Mouse (Mus musculus): ENCODE measurements around the gene Coil. TPM values are rescaled to one million over a fixed set of nuclear protein-coding genes. Genes with fewer than 3 reads are reported as not detected.

The Coil gene
- polyA plus RNA-seq, 1 experiment from 2014 or later, result 34.2 TPM

DNA sequence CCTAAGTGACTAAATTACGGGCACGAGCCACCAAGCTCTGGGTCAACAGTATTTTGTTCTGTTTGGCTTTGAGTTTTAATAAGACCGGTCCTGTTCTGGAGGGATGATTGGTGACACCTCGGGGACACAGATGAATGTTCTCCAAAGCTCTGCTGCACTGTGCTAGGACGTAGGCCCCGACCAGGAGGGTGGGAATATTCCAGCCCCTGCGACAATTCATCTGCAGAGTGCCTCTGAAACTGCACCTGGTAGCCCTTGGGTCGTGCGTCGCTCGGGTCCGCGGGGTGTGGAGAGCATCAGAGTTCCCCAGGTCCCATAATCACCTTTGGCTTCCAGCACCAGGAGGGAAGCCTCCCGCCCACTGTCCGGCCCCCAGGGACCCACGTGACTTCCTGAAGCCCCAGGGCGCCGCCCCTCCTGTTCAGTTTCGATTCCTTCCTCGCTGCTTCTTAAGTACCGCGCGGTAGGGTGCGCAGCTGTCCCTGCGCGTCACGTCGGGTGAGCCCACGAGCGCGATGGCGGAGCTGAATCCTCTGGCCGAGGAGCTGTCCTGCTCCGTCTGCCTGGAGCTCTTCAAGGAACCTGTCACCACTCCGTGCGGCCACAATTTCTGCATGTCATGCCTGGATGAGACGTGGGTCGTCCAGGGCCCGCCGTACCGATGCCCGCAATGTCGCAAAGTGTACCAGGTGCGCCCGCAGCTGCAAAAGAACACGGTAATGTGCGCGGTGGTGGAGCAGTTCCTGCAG, 29.1 kb downstream of the Coil start, which contains the start of gene Trim25:
TSS of gene Trim25 (plus strand) at position 403 of the 749 bp plus-strand sequence.
- Histone ChIP-seq H3K4me1 (peaks cover 7% of the 10 kb centered on the region; the same call in 1 of the 2 replicates), H3K36me3 (replicated peaks) (no peaks in the 10 kb centered on the region), H3K27ac (no peak within 1 kb of the TSS), H3K9me3 (no peaks in the 10 kb centered on the region), H3K4me2 (peak within 1 kb of the TSS; percentile 47), H3K4me3 (peak within 1 kb of the TSS; percentile 35), H3K9ac (no peak within 1 kb of the TSS), H3K27me3 (replicated peaks) (peaks cover 18% of the 10 kb centered on the region)
- no peak for ATAC-seq (replicated peaks)
- WGBS, result 3% methylated on average over 48 of the region's 48 CpGs

DNA sequence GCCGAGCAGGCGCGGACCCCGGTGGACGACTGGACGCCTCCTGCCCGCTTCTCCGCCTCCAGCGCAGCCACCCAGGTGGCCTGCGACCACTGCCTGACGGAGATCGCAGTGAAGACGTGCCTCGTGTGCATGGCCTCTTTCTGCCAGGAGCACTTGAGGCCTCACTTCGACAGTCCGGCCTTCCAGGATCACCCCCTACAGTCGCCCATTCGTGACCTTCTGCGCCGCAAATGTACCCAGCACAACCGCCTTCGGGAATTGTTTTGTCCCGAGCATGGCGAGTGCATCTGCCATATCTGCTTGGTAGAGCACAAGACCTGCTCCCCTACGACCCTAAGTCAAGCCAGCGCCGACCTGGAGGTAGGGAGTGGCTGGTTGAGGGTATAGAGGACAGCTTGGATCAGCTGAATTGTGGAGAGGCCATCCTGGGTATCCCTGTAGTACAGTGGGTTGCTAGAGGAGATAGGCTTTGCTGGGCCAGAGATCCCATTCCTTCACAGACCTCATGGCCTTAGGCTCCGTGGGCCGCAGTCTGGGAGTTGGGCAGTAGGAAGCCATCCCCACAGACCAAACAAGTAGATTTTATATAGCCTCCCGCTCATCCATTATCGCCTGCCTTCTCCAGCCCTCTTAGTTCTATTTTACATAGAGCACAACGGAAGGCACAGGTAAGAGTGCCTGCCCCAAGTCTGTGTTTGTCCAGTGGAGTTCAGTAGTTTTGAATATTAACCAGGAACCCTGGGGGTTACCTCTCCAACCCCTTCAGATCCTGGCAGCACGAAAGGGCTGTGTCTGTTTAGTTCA, 29.9 kb downstream of the Coil start:
- ATAC-seq (replicated peaks), result no peak
- WGBS, result 27% methylated on average over 33 of the region's 33 CpGs

DNA sequence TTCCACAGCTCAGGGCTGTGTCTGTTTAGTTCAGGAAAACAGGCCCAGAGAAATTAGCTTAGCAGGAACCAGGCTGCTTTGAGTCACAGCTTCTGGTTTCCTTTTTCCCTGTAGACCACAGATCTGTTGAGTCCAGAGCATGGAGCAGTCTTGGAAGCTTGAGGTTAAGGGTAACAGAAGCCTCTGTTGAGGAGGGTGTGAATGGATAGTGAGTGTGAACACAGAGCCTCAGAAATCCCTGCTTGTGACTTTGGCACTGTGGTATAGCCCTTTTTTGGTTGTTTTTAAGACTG, 30.4 kb downstream of the Coil start:
- H3K4me3 ChIP-seq, result peak overlapping the region; percentile 35; the same call in 1 of the 2 replicates
- H3K9ac ChIP-seq, result no peak overlapping the region
- no peak overlapping the region for H3K4me2 ChIP-seq
- no peak for ATAC-seq (replicated peaks)
- H3K27ac ChIP-seq, result no peak overlapping the region
- no peaks in the 10 kb centered on the region for H3K9me3 ChIP-seq
- no peaks in the 10 kb centered on the region for H3K36me3 ChIP-seq (replicated peaks)
- peaks cover 18% of the 10 kb centered on the region for H3K27me3 ChIP-seq (replicated peaks)
- peaks cover 7% of the 10 kb centered on the region; the same call in 1 of the 2 replicates for H3K4me1 ChIP-seq

More for the DNA sequence above, 29.9 kb downstream of the Coil start:
- Histone ChIP-seq H3K4me1 (peaks cover 7% of the 10 kb centered on the region; the same call in 1 of the 2 replicates), H3K4me2 (peak overlapping the region; percentile 47), H3K4me3 (peak overlapping the region; percentile 35), H3K36me3 (replicated peaks) (no peaks in the 10 kb centered on the region), H3K9ac (no peak overlapping the region), H3K27ac (no peak overlapping the region), H3K9me3 (no peaks in the 10 kb centered on the region), H3K27me3 (replicated peaks) (peaks cover 18% of the 10 kb centered on the region)

DNA sequence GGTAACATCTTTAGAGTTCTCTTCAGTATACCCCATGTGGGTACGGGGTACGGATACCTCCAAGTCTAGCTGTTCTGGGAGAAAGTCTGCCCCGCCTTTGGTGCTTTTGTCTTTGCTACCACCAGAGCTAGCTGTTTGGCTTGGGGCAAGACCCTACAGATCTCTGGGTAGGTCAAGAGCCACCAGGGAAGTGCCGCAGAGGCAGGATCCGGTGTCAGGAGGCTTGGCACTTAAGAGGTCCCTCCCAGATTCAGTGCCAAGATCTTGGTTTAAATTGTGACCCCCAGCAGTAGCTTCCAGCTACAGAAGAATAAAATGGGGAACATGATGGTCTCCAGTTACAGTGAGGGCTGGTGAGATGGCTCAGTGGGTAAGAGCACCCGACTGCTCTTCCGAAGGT, 31.5 kb downstream of the Coil start:
- WGBS, result 96% methylated on average over 7 of the region's 7 CpGs
- Histone ChIP-seq H3K27ac (no peak overlapping the region), H3K9me3 (no peaks in the 10 kb centered on the region), H3K36me3 (replicated peaks) (no peaks in the 10 kb centered on the region), H3K27me3 (replicated peaks) (peaks cover 18% of the 10 kb centered on the region), H3K4me1 (peaks cover 7% of the 10 kb centered on the region; the same call in 1 of the 2 replicates), H3K9ac (no peak overlapping the region), H3K4me2 (no peak overlapping the region), H3K4me3 (no peak overlapping the region)
- no peak for ATAC-seq (replicated peaks)

DNA sequence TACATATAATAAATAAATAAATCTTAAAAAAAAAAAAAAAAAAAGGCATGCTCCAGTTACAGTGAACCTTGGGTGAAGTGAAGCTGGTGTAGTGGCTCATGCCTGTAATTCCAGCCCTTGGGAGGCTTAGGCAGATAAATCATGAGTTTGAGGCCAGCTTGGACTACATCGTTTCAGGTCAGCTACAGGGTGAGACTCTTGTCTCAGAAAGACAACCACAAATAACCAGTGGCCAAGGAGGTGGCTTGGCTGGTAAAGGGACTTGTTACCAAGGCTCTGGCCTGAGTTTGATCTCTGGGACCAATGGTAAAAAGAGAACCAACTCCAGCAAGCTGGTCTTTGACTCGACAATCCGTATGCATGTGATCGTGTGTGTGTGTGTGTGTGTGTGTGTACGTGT, 32.0 kb downstream of the Coil start:
- ATAC-seq (replicated peaks), result no peak
- Histone ChIP-seq H3K27me3 (replicated peaks) (peaks cover 18% of the 10 kb centered on the region), H3K9me3 (no peaks in the 10 kb centered on the region), H3K4me2 (no peak overlapping the region), H3K36me3 (replicated peaks) (no peaks in the 10 kb centered on the region), H3K4me1 (peaks cover 7% of the 10 kb centered on the region; the same call in 1 of the 2 replicates), H3K27ac (no peak overlapping the region), H3K9ac (no peak overlapping the region), H3K4me3 (no peak overlapping the region)
- WGBS, result 91% methylated on average over 5 of the region's 5 CpGs

DNA sequence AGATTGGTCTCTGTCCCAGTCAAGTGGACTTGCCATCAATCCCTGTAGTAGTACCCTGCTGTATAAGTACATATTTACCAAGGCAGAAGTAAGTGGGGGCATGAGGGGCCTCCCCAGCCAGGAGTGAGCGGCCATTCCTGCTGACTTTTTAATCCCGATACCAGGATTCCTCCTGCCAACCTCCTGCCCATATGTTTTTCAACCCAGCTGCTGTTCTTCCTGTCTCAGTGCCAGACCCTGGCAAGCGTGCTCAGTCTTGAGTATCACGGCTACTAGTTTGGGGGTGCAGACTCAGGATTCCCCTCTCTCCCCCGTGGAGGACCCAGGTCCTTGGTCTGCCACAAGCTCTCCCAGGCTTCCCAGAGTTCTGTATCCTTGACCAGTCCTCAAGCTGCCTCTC, 32.6 kb downstream of the Coil start:
- WGBS, result 72% methylated on average over 5 of the region's 5 CpGs
- Histone ChIP-seq H3K9me3 (no peaks in the 10 kb centered on the region), H3K27me3 (replicated peaks) (peaks cover 18% of the 10 kb centered on the region), H3K4me2 (no peak overlapping the region), H3K4me1 (peaks cover 7% of the 10 kb centered on the region; the same call in 1 of the 2 replicates), H3K27ac (no peak overlapping the region), H3K9ac (no peak overlapping the region), H3K36me3 (replicated peaks) (no peaks in the 10 kb centered on the region), H3K4me3 (no peak overlapping the region)
- ATAC-seq (replicated peaks), result no peak

DNA sequence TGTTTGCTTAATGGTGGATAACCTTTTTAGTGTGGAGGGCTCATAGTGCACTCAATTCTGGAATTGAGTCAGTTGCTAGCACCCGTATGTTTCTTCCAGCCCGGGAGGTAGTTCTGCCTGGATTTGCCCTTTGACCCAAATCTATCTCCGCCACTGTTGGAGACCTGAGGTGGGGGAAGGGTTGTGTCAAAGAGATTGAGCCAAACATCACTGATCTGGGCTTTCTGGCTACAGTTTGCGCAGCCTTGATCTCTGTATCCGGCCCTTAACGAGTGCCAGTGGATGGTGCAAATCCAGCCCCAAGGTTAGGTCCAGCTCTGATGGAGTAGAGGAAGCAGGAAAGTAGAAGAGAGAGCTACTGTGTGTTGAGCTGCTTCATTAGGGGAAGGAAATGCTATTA, 33.0 kb downstream of the Coil start:
- Histone ChIP-seq H3K27me3 (replicated peaks) (peaks cover 18% of the 10 kb centered on the region), H3K9me3 (no peaks in the 10 kb centered on the region), H3K36me3 (replicated peaks) (no peaks in the 10 kb centered on the region), H3K4me2 (no peak overlapping the region), H3K27ac (no peak overlapping the region), H3K4me1 (peaks cover 7% of the 10 kb centered on the region; the same call in 1 of the 2 replicates), H3K4me3 (no peak overlapping the region), H3K9ac (no peak overlapping the region)
- ATAC-seq (replicated peaks), result no peak
- 69% methylated on average over 6 of the region's 6 CpGs for WGBS

DNA sequence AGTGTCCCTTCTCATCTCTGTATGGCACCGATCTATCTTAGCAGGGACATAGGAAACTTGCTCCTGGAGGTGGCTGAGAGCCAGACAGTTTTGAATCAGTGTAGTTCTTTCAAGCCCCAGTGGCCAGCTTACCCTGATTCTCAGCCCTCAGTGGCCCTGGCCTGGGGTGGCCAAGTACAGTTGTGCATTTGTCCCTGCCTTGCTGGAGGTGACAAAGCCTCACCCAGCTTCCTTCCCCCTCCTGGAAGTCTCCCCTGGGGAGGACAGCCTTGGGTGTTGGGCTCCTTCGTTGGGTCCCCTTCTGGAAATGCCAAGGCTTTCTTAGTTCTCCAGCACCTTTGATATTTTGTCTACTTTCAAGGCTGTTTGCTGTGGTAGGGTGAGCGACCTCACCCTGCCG, 33.7 kb downstream of the Coil start:
- no peak overlapping the region for H3K9ac ChIP-seq
- no peak overlapping the region for H3K4me2 ChIP-seq
- H3K27ac ChIP-seq, result no peak overlapping the region
- 86% methylated on average over 4 of the region's 4 CpGs for WGBS
- H3K4me3 ChIP-seq, result no peak overlapping the region
- ATAC-seq (replicated peaks), result no peak
- H3K36me3 ChIP-seq (replicated peaks), result no peaks in the 10 kb centered on the region
- H3K4me1 ChIP-seq, result peaks cover 7% of the 10 kb centered on the region; the same call in 1 of the 2 replicates
- peaks cover 16% of the 10 kb centered on the region for H3K27me3 ChIP-seq (replicated peaks)
- H3K9me3 ChIP-seq, result no peaks in the 10 kb centered on the region

DNA sequence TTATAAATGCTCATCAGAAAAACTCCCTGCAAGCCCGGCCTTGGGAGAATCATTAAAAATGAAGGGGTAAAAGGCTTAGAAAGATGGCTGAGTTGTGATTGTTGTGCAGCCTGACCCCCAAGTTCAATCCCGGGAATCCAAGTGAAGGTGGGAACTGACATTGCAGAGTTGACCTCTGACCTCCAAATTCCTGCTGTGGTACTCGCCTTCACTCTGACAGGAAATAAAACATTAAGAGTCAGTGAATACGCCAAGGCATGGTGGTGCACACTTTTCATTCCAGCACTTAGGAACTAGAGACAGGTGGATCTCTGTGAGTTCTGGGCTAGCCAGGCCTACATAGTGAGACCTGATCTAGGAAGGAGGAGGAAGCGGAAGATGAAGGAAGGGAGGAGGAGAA, 35.4 kb downstream of the Coil start:
- Histone ChIP-seq H3K4me3 (no peak overlapping the region), H3K4me1 (no peaks in the 10 kb centered on the region), H3K9ac (no peak overlapping the region), H3K4me2 (no peak overlapping the region), H3K27me3 (replicated peaks) (no peaks in the 10 kb centered on the region), H3K27ac (no peak overlapping the region), H3K9me3 (no peaks in the 10 kb centered on the region), H3K36me3 (replicated peaks) (no peaks in the 10 kb centered on the region)
- WGBS, result 86% methylated on average over 5 of the region's 5 CpGs
- no peak for ATAC-seq (replicated peaks)

DNA sequence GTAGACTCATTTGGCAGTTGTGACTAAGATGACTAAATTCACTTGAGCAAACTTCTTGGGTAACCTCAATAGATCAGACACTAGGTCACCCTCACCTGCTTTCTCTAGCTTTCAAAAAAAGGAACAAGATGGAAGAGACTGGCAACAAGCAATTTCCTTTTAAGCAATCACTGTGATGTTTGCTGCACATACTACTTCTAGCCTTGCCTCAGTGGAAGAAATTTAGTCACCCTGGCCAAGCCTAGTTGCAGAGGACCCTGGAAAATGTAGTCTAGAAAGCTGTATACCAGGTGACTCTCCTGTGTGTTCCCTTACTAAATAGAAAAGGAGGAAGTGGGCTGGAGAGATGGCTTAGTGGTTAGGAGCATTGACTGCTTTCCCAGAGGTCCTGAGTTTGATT, 36.4 kb downstream of the Coil start:
- no peaks in the 10 kb centered on the region for H3K4me1 ChIP-seq
- no peak for ATAC-seq (replicated peaks)
- no peak overlapping the region for H3K4me3 ChIP-seq
- no peak overlapping the region for H3K9ac ChIP-seq
- H3K9me3 ChIP-seq, result no peaks in the 10 kb centered on the region
- H3K4me2 ChIP-seq, result no peak overlapping the region
- H3K36me3 ChIP-seq (replicated peaks), result no peaks in the 10 kb centered on the region
- no peak overlapping the region for H3K27ac ChIP-seq
- H3K27me3 ChIP-seq (replicated peaks), result no peaks in the 10 kb centered on the region

DNA sequence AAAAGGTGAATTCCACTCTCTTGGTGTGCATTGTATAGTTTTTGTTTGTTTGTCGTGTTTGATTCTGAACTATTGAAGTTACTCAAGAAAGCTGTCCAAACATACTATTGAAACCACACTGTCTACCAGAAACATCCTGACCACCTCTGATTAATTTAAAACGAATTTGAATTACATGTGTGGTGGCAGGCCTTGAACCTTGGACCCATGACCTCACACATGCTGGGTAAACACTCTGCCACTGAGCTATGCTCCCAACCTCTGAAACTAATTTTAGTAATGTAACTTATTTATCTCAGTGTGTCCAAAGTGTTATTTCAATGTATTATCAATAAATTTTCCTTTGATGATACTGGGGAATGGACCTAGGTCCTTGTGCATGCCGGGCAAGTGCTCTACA, 37.5 kb downstream of the Coil start:
- 79% methylated on average over 3 of the region's 3 CpGs for WGBS
- no peak for ATAC-seq (replicated peaks)
- Histone ChIP-seq H3K4me1 (no peaks in the 10 kb centered on the region), H3K36me3 (replicated peaks) (no peaks in the 10 kb centered on the region), H3K4me2 (no peak overlapping the region), H3K27ac (no peak overlapping the region), H3K9me3 (no peaks in the 10 kb centered on the region), H3K9ac (no peak overlapping the region), H3K4me3 (no peak overlapping the region), H3K27me3 (replicated peaks) (no peaks in the 10 kb centered on the region)

DNA sequence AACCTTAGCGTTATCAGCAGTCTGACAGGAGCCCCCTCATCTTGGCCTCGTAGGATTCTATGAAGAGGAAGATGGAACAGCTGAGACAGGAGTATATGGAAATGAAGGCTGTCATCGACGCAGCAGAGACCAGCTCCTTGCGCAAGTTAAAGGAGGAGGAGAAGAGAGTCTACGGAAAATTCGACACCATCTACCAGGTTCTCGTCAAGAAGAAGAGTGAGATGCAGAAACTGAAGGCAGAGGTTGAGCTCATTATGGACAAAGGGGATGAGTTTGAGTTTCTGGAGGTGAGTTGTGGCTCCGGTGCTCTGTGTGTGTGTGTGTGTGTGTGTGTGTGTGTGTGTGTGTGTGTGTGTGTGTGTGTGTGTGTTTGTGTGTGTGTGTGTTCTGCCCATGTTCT, 39.0 kb downstream of the Coil start:
- no peak overlapping the region for H3K9ac ChIP-seq
- ATAC-seq (replicated peaks), result no peak
- no peaks in the 10 kb centered on the region for H3K9me3 ChIP-seq
- WGBS, result 90% methylated on average over 9 of the region's 9 CpGs
- no peak overlapping the region for H3K27ac ChIP-seq
- H3K4me2 ChIP-seq, result no peak overlapping the region
- H3K27me3 ChIP-seq (replicated peaks), result no peaks in the 10 kb centered on the region
- H3K36me3 ChIP-seq (replicated peaks), result no peaks in the 10 kb centered on the region
- no peaks in the 10 kb centered on the region for H3K4me1 ChIP-seq
- H3K4me3 ChIP-seq, result no peak overlapping the region

DNA sequence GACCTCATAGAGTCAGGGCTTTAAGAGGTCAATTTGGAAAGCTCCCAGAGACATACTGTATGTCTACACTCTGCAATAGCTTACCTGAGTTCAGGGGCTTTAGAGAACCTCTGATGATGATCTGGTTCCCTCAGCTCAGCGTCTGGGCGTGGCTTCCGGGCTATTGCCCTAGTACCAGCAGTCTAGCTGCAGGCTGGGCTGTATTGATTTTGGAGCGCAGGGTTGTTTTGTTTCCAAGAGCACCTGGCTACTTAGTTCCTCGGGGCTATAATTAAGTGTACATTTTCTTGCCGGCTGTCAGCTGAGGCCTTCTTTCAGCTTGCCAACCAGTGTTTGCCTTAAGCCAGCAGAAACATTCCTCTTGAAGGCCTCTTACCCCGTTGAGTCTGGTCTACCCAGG, 39.4 kb downstream of the Coil start:
- H3K4me3 ChIP-seq, result no peak overlapping the region

More for the DNA sequence above, 39.4 kb downstream of the Coil start:
- Histone ChIP-seq H3K36me3 (replicated peaks) (no peaks in the 10 kb centered on the region), H3K4me1 (no peaks in the 10 kb centered on the region), H3K9ac (no peak overlapping the region), H3K27ac (no peak overlapping the region), H3K27me3 (replicated peaks) (no peaks in the 10 kb centered on the region), H3K4me2 (no peak overlapping the region), H3K9me3 (no peaks in the 10 kb centered on the region)
- 78% methylated on average over 7 of the region's 7 CpGs for WGBS
- ATAC-seq (replicated peaks), result no peak
